Mouse (Mus musculus) hindbrain, postnatal 0 days (tissue): ENCODE measurements around the gene Fam90a1a. TPM values are rescaled to one million over a fixed set of nuclear protein-coding genes. Genes with fewer than 3 reads are reported as not detected.

Source experiments
- ATAC-seq: fragments of 200-750 bp; cut with Nextera tagmentation; 2 replicates; pipeline ENCODE4 v1.8.0; 2017; ENCODE audit warnings: mild to moderate bottlenecking, moderate TSS enrichment, moderate library complexity
- DNase-seq: peaks from one replicate; pipeline ENCODE4 v3.0.0-alpha.2; 2015; ENCODE audit warnings: low spot score
- H3K27ac ChIP-seq: fragments of 300-500 bp; sonication (generic); 2 replicates; pipeline ENCODE4 v1.5.1; 2014; ENCODE audit warnings: mild to moderate bottlenecking
- H3K27me3 ChIP-seq: fragments of 300-500 bp; sonication (generic); 2 replicates; pipeline ENCODE4 v1.6.1; 2014; ENCODE audit warnings: low read length, mixed read lengths; ENCODE audit not compliant: insufficient read depth
- H3K36me3 ChIP-seq: fragments of 300-500 bp; sonication (generic); 2 replicates; pipeline ENCODE4 v1.6.1; 2014; ENCODE audit warnings: low read length, mixed read lengths; ENCODE audit not compliant: insufficient read depth
- H3K4me1 ChIP-seq: fragments of 300-500 bp; sonication (generic); 2 replicates; pipeline ENCODE4 v1.6.1; 2014; ENCODE audit warnings: antibody characterized with exemption, low read length, mixed read lengths; ENCODE audit not compliant: insufficient read depth
- H3K4me2 ChIP-seq: fragments of 300-500 bp; sonication (generic); 2 replicates; pipeline ENCODE4 v1.6.1; 2014; ENCODE audit warnings: low read depth, mild to moderate bottlenecking, low read length, moderate library complexity, mixed read lengths
- H3K4me3 ChIP-seq: fragments of 300-500 bp; sonication (generic); 2 replicates; pipeline ENCODE4 v1.5.1; 2014; ENCODE audit warnings: low read length
- H3K9ac ChIP-seq: fragments of 300-500 bp; sonication (generic); replicated peaks from 2 replicates; pipeline ENCODE4 v1.6.1; 2014; ENCODE audit warnings: mild to moderate bottlenecking, low read length, moderate library complexity, mixed read lengths
- H3K9me3 ChIP-seq: fragments of 300-500 bp; sonication (generic); 2 replicates; pipeline ENCODE4 v1.6.1; 2016; ENCODE audit warnings: low read length, mixed read lengths
- CTCF ChIP-seq: IDR thresholded peaks from 2 replicates; pipeline ENCODE4 v1.5.1; 2016; ENCODE audit warnings: antibody characterized with exemption, control low read depth, low read depth
- WGBS: fragments of 180-500 bp; shearing (Covaris S2); extraction: QIAGEN DNeasy Blood & Tissue Kit; methylation state at CpG from one replicate; pipeline ENCODE4 v1.1.7; 2014; 5-methylcytosine and 5-hydroxymethylcytosine counted together
- polyA plus RNA-seq: library from polyadenylated mRNA; unstranded; fragments of >200 nt; fragmentation: Nextera tagmentation; extraction: Ambion mirVana; gene quantifications from 2 replicates; pipeline ENCODE4 v1.2.1, GENCODE M21; 2015
- total RNA-seq: library from RNA; depleted of rRNA; stranded (reverse); fragments of >200 nt; gene quantifications from 2 replicates; pipeline ENCODE4 v1.2.3, GENCODE M21; 2014

The Fam90a1a gene
- total and polyA plus RNA-seq, 2 experiments from 2014 or later, result not detected

DNA sequence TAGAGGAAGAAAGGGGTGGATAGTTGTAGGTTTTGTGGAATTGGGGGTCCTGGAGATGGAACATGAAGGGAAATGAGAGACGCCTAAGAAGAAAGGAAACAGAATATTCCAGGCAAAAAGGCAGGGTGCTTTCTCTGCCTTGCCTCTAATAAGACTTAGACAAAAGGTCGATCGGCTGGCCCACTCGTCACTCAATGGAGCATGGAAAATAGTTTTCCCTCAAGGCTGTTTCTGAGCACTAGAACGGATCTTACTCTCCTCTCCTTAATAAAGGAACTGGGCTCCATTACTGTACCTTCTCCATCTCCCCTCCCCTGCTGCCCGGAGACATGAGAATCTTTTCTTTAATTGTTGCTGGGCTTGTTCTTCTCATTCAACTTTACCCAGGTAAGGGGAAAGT is 12.1 kb upstream of the Fam90a1a start, which contains the start of gene Defb13:
TSS of gene Defb13 (plus strand) at position 301 of the 400 bp plus-strand sequence.
- DNase-seq (no peak), ATAC-seq (no peak)
- Histone ChIP-seq H3K4me2 (peak within 1 kb of the TSS; percentile 13; the same call in 1 of the 2 replicates), H3K4me3 (no peak within 1 kb of the TSS), H3K4me1 (no peaks in the 10 kb centered on the region), H3K9me3 (no peaks in the 10 kb centered on the region), H3K9ac (no peak within 1 kb of the TSS), H3K36me3 (no peaks in the 10 kb centered on the region), H3K27ac (no peak within 1 kb of the TSS), H3K27me3 (no peaks in the 10 kb centered on the region)
- whole genome bisulfite sequencing, result 72% methylated on average over 6 of the region's 6 CpGs
- TF ChIP-seq CTCF, result no peak

DNA sequence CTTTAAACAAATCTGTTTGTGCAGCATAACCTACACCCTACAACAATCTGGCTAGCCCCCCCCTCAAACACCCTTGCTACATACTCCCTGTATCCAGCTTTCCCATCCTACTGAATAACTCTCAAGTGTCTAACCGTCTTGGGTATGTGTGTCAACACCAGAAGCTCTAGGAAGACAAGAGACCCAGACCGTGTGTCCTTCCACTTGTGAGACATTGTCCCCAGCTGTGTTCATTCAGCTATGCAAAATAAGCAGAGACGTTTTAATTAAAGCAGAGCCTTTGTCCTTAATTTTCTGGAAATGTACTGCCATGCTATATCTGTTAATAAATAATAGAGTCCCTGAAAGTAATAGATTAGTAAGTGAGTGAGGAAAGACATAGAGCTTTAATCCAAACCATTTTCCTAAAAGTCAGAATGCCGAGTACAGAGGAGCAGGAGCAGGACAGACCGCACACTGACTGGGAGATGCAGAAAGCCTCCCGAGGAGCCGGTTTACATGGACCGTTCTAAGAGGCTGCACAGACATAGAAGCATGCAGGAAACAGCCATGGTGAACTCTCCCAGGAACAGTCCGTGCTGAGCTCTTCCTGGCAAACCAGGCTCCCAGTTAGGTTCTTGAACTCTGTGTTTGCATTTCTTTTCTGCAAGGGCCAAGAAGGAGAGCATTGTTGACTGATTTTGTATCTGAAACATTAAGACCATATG is 11.1 kb upstream of the Fam90a1a start:
- H3K36me3 ChIP-seq, result no peaks in the 10 kb centered on the region
- H3K4me2 ChIP-seq, result peak overlapping the region; percentile 13; the same call in 1 of the 2 replicates
- WGBS, result 43% methylated on average over 9 of the region's 9 CpGs
- H3K9ac ChIP-seq, result no peak overlapping the region
- H3K9me3 ChIP-seq, result no peaks in the 10 kb centered on the region
- ATAC-seq (peak; percentile 59; the same call in 1 of the 2 replicates), DNase-seq (peak; percentile 35)
- H3K4me1 ChIP-seq, result no peaks in the 10 kb centered on the region
- H3K27me3 ChIP-seq, result no peaks in the 10 kb centered on the region
- no peak overlapping the region for H3K27ac ChIP-seq
- no peak for TF ChIP-seq CTCF
- no peak overlapping the region for H3K4me3 ChIP-seq

DNA sequence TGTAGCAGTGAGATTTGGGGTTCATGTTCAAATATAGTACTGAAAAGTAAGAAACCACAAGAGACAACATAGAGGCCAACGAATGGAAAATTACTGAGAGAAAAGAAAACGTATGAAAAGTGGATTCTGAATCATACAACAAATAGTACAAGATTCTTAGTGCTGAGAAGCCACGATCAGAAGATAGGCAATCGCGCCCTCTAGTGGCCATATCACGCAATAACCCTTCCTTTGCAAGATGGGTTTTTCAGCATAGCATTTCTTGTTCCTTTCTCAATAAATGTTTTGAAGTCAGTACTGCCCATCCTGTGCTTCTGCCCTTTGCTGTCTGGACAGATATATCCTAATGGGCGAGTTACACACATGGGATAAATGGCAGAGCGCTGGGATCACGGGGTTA is 3.2 kb upstream of the Fam90a1a start:
- no peak overlapping the region for H3K9ac ChIP-seq
- 0 out of 2 replicates have a peak, but pooled peaks have one; percentile 35 for ATAC-seq
- no peak overlapping the region for H3K27ac ChIP-seq
- WGBS, result 5% methylated on average over 9 of the region's 9 CpGs
- DNase-seq, result peak; percentile 79
- H3K4me1 ChIP-seq, result no peaks in the 10 kb centered on the region
- peak; percentile 91 for TF ChIP-seq CTCF
- H3K4me2 ChIP-seq, result no peak overlapping the region
- H3K9me3 ChIP-seq, result no peaks in the 10 kb centered on the region
- H3K4me3 ChIP-seq, result no peak overlapping the region
- H3K36me3 ChIP-seq, result no peaks in the 10 kb centered on the region
- no peaks in the 10 kb centered on the region for H3K27me3 ChIP-seq

DNA sequence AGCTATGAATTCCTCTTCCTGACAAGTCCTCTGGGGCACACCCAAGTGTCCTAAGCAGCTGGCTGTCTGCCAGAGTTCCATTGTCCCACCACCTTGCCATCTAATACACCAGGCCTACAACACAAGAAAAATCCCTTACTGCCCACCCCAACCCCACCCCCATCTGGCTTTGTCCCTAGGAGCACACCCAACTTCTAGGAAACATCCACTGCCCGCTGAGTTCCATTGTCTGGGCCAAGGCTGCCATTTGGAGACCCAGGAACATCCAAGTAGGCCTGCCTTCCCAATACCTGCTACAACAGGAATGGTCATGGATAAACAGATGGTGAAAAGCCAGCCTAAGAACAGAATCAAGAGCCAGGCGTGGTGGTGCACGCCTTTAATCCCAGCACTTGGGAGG is 2.2 kb upstream of the Fam90a1a start:
- H3K4me2 ChIP-seq, result no peak overlapping the region
- no peaks in the 10 kb centered on the region for H3K9me3 ChIP-seq
- DNase-seq (no peak), ATAC-seq (no peak)
- no peak for TF ChIP-seq CTCF
- H3K4me1 ChIP-seq, result no peaks in the 10 kb centered on the region
- H3K27me3 ChIP-seq, result no peaks in the 10 kb centered on the region
- no peak overlapping the region for H3K4me3 ChIP-seq
- no peaks in the 10 kb centered on the region for H3K36me3 ChIP-seq
- WGBS, result 78% methylated on average over 3 of the region's 3 CpGs
- no peak overlapping the region for H3K9ac ChIP-seq
- H3K27ac ChIP-seq, result no peak overlapping the region

DNA sequence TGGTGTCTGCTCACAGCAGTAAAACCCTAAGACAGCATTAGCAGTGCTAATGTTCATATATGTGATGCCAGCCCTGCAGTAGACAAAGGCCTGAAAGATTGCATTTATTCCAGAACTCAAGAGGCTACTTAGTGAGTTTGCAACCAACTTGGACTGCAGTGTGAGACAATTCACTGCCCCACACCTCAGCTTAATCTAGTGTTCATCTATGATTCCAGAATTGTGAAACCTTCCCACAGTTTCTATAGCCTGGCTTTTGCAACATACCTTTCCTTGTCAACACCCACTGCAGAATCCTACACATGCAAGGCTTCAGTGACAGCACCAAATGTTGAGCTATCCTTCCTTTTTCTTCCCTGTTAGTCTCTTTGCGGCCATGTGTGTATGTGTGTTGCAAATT is 8.1 kb downstream of the Fam90a1a start:
- no peak overlapping the region for H3K4me3 ChIP-seq
- no peak for TF ChIP-seq CTCF
- H3K27ac ChIP-seq, result no peak overlapping the region
- DNase-seq, result no peak
- no peak overlapping the region for H3K9ac ChIP-seq
- ATAC-seq, result no peak
- no peak overlapping the region for H3K4me2 ChIP-seq
- no peaks in the 10 kb centered on the region for H3K4me1 ChIP-seq
- H3K9me3 ChIP-seq, result no peaks in the 10 kb centered on the region
- no peaks in the 10 kb centered on the region for H3K36me3 ChIP-seq
- WGBS, result 63% methylated on average over 1 of the region's 1 CpGs
- no peaks in the 10 kb centered on the region for H3K27me3 ChIP-seq

DNA sequence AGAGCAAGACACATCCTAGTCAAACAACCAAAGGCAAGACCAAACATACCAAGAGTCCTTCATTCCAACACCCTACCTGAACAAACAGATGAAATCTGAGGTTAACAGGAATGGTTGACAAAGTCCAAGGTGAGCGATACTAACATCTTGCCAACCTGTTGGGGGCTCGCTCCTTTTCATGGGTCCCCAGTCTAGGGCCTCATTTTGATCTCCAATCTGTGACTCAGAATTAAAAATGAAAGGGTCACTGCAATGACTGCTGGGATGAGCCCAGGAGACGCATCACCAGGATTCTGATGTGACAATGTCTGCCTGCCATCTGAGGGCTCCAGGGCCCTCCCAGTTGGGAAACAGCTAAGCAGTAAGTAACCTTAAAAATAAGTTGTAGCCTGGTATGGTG is 11.0 kb downstream of the Fam90a1a start, which contains the start of gene Ccdc70:
TSS of gene Ccdc70 (plus strand) at position 301 of the 400 bp plus-strand sequence.
- no peak for ATAC-seq
- Histone ChIP-seq H3K4me3 (no peak within 1 kb of the TSS), H3K27me3 (no peaks in the 10 kb centered on the region), H3K36me3 (no peaks in the 10 kb centered on the region), H3K27ac (no peak within 1 kb of the TSS), H3K9me3 (no peaks in the 10 kb centered on the region), H3K4me1 (no peaks in the 10 kb centered on the region), H3K9ac (no peak within 1 kb of the TSS), H3K4me2 (no peak within 1 kb of the TSS)
- 93% methylated on average over 3 of the region's 3 CpGs for WGBS
- TF ChIP-seq CTCF, result no peak
- no peak for DNase-seq

DNA sequence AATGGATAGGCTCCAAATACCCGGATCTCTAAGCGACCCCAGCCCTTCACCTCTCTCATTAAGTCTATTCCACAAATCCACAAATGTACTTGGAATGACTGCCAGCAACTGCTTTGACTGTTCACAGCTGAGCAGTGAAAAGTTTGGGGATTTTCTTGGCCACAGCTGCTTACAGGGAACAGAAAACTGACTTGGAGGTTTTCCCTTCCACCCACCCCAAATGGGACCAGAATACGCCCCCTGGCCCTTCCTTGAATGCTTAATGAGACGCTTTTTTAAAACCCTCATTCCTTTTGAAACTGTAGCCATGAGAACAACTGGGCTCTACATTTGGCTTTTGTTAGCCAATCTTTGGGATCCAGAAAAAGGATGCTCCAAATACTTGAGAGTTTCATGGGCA is 19.7 kb downstream of the Fam90a1a start:
- H3K4me1 ChIP-seq, result no peaks in the 10 kb centered on the region
- H3K4me2 ChIP-seq, result no peak overlapping the region
- peak; percentile 59 for DNase-seq
- no peak overlapping the region for H3K27ac ChIP-seq
- H3K4me3 ChIP-seq, result no peak overlapping the region
- H3K27me3 ChIP-seq, result no peaks in the 10 kb centered on the region
- TF ChIP-seq CTCF, result no peak
- H3K9me3 ChIP-seq, result no peaks in the 10 kb centered on the region
- WGBS, result 51% methylated on average over 4 of the region's 4 CpGs
- peak; percentile 48; the same call in 1 of the 2 replicates for ATAC-seq
- H3K36me3 ChIP-seq, result no peaks in the 10 kb centered on the region
- no peak overlapping the region for H3K9ac ChIP-seq
